Mouse (Mus musculus): ENCODE measurements around the gene Nudt13. TPM values are rescaled to one million over a fixed set of nuclear protein-coding genes. Genes with fewer than 3 reads are reported as not detected.

Nudt13 gene
- 19.0 TPM for total RNA-seq (2023)

DNA sequence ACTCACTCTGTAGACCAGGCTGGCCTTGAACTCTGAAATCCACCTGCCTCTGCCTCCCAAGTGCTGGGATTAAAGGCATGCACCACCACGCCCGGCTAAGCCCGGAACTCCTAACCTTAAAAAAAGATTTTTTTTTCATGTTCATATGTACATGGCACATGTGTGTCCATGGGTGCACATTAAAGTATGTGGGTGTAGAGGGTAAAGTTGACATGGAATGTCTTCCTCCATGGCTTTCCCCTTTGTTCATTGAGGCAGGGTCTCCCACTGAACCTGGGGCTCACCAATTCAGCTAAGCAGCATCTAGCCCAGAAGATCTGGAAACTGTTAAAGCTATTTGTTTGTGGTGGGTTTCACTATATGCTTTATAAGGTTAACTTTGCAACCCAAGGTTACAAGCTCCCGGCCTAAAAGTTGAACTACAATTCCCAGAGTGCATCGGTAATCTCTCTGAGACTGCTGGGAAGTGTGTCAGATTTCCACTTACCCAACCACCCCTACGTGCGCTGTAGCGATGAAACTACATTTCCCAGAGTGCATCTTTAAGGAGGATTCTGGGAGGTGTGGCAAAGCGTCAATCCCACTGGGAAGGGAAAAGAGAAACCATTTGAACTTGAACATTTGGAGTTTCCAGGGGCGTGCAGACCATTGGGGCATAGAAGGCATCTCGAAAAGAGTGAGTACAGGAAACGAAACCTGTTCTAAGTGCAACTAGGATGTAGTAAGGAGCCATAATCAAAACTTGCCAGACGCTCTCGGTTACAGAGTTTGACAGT, at the start of gene Nudt13:
Gene Nudt13 (plus strand): TSS at position 581 of the 776 bp plus-strand sequence.

DNA sequence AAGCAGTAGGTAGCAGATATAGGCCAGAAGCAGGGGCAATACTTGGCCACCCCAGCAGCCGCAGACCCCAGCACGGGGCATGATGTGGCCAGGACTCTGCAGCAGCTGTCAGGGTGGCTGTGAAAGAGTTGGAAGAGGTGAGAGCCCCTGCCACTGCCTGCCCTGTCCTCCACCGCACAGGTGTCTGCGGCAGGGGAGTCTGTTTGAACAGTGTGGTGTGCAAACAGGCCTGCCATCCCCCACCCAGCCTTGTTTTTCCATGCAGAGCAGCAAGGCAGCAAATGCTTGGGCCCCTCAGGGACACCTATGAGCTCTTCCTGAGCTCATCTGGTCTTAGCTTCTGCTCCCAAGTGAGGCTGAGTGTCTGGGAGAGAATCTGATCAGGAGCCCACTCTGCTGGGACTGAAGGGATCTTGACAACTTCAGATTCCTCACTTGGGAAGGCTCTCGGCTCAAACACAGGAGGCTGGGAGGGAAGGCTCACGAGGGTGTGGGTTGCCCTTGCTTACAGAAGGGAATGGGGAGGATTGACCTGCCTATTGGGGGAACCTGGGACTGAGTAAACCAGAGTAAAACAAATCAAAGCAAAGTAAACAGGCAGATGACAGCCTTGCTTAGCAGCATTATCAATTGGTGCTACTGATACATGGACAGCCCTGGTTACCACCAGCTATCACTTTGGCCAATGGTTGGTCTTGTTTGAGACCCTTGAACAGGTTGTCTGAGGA, 25.3 kb upstream of the Nudt13 start, which contains the start of gene Kcnk16:
Gene Kcnk16 (minus strand): TSS at position 118 of the 728 bp plus-strand sequence.

DNA sequence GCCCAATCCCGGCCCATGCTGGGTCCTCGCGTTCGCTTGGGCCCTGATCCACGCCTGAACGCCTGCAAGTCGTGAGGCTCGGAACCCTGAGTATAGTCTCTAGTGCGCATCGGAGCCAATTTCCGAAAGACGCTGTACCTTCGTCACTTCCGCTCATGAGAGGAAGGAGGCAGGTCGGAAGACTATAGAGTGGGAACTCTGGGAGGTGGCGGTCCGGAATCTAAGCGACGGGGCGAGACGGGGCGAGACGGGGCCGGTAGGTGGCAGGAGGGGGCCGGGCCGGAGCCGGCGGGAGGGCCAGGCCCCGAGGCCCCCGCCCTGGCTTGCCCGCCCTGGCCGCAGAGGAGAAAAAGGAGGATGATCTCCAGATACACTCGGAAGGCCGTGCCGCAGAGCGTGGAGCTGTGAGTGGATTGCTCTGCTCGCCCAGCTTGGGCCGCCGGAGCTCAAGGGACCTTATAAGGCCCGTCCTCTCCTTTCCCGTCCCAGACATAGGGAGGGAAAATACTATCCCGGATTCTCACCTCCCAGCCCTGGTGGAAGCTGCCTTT, 53.6 kb downstream of the Nudt13 start, which contains the start of the genes Ecd and Fam149b:
Gene Ecd (minus strand): TSS at position 131 of the 551 bp plus-strand sequence.
Gene Fam149b (plus strand): TSS at position 172 of the 551 bp plus-strand sequence.

Other genes starting within 250 kb of the Nudt13 start
- gene Saysd1, start 156.2 kb upstream of the Nudt13 start, total RNA-seq (2023): 8.7 TPM
- gene Kcnk5, start 112.9 kb upstream of the Nudt13 start, total RNA-seq (2023): 1.7 TPM
- not detected for gene Kcnk16, start 25.5 kb upstream of the Nudt13 start, total RNA-seq (2023)
- gene Ecd, start 53.4 kb downstream of the Nudt13 start, total RNA-seq (2023): 37.2 TPM
- 44.9 TPM for gene Fam149b, start 53.5 kb downstream of the Nudt13 start, total RNA-seq (2023)
- gene Dnajc9, start 94.2 kb downstream of the Nudt13 start, total RNA-seq (2023): 83.1 TPM
- gene Mrps16, start 98.9 kb downstream of the Nudt13 start, total RNA-seq (2023): 37.2 TPM
- not detected for gene Cfap70, start 157.5 kb downstream of the Nudt13 start, total RNA-seq (2023)
- gene Anxa7, start 185.4 kb downstream of the Nudt13 start, total RNA-seq (2023): 43.8 TPM
- gene Mss51, start 202.2 kb downstream of the Nudt13 start, total RNA-seq (2023): 7.5 TPM

Measured in CD8-positive naive resting alpha-beta T cell, adult 57 days (primary cell).